Mouse (Mus musculus) spleen, embryonic (tissue): ENCODE measurements at regions not wholly inside any gene's neighbourhood (a gene's known extent, or its start where the extent isn't known, plus 50 kb on each side); places are given as distances from the start of the nearest gene placed in this dataset.
"Not testable (repeated sequence)": the region's sequence is repeated elsewhere in the genome, so short reads cannot be mapped to it uniquely, and the experiment has no call there.

Experiments
- CTCF ChIA-PET: fragments of 350-600 bp; sonication (Branson Sonifier 250); formaldehyde crosslinking; loops from one replicate; lab custom pipeline; 2022; lab: Charles Lee

DNA sequence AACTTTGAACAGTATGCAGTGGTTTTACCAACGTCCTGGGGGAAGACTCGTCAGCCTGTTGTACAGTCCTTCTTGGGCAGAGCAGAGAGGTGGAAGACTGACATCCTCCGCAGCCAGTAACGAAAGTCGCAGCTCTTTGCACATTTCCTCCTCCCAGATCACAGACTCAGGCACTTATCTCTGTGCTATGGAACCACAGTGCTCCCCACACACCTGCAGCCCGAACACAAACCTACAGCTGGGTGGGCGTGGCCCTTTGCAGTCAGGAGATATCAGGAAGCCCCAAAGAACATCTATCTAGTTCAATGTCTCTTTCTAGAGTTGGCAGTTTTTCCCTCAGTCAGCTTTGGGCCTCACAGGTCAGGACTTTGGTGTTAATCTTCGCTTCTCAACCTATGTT, 841.9 kb upstream of the Olfr1507 start:
- CTCF ChIA-PET = not testable (repeated sequence)

DNA sequence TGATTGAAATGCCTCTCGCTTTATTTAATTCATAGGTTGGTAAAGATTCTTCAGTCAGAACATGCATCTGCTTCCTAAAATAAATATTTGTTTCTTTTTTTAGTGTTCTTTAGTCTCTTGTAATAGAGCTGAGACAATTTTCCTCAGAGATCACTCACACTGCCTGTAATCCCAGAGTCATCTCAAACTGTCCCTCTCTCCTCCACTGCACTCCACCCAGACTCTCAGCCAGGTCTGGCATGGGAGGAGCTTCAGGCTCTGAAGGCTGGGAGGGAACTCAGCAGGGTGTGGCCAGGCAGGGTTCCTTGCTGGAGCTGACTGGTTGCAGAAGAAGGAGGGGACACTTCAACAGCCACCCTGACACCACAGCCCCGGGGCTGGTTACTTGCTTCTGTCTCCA, 841.2 kb upstream of the Olfr1507 start:
- CTCF ChIA-PET = not testable (repeated sequence)

DNA sequence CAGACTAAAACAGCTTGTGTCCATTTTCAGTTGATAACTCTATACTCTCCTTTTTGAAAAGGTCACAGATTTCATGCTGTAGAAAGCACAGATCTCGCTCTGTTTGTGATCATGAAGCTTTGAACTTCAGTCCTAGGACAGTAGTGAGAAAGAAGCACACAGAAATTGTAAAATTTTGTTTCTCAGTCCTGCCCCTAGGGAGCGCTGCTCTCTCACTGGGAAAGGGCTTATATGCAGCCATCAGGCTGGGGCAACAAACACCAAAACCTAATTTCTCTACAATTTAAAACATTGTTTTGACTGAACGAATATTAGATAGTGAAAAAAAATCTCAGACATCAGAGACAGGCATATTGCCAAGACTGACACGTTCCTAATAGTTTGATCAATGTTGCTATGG, 838.9 kb upstream of the Olfr1507 start:
- CTCF ChIA-PET = not testable (repeated sequence)

DNA sequence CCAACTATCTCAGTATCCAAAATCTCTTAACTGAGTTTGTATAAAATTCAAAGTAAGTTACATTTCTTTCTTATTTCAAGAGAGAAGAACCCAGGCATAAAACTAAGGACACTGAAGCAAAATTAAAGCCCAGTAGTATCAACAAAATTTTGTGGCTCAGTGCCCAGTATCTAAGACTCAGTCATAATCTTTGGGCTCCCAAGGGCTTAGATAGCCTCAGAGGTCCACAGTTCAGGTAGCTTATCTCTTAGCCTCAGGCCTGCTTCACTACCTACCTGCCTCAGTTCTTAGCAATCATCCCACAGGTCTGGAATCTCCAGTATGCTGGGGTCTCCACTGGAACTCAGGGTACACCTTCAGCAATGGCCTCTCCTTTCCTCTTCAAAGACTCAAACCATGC, 835.6 kb upstream of the Olfr1507 start:
- CTCF ChIA-PET = not testable (repeated sequence)

DNA sequence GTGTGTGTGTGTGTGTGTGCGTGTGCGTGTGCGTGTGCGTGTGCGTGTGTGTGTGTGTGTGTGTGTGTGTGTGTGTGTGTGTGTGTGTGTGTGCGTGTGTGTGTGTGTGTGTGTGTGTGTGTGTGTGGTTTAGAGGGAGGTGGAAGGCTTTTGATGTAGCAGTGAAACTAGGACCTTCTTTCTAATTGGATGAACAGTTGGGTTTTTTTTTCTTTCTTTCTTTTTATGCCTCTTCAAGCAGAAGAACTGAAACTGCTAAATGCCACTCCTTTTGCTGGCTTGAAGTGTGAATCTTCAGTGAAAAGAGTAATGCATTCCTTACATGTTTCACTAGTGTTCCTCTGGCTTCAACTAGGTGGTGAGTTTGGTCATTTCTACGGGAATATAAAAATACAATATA, 828.8 kb upstream of the Olfr1507 start:
- CTCF ChIA-PET = not testable (repeated sequence)

DNA sequence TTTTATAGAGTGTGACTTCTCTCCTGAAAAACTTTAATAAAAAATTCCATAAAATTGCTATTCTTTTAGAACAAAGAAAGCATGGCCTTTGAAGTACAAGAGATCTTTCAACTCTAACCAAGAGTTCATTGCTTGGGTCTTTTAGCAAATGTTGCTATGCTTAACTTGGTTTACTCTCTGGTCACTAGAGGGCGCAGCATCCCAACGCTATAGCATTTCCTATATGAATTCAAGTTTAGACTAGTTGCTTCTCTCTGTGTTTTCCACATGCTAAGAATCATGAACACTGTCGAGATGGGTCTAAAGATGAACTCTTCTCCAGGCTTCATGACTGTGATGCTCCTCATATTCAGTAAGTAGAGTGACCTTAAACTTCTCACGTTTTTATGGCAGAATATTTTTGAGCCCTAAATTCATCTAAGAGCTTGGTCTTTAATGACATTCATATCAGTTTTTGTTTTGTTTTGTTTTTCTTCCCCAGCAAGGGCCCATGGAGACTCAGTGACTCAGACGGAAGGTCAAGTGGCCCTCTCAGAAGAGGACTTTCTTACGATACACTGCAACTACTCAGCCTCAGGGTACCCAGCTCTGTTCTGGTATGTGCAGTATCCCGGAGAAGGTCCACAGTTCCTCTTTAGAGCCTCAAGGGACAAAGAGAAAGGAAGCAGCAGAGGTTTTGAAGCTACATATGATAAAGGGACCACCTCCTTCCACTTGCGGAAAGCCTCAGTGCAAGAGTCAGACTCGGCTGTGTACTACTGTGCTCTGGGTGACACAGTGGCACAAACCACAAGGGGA, 823.2 kb upstream of the Olfr1507 start:
- CTCF ChIA-PET = not testable (repeated sequence)

DNA sequence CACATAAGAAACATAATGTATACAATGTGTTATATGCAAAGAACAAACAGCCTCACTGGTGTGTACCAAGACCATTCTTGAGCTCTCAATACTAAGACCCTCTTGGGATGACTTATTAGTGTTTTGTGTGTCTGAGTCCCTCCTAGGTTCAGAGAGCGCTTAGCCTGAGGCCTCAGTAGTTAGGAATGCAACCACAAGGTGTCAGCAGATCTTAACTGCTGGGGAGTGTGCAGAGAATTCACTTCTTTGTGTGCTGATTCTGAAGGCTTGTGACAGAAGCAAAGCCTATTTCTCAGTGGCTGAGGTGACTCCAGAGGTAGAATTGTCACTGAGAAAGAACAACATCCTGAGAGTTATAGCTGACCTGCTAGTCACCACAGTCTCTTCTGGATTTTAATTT, 816.9 kb upstream of the Olfr1507 start:
- CTCF ChIA-PET = not testable (repeated sequence)

DNA sequence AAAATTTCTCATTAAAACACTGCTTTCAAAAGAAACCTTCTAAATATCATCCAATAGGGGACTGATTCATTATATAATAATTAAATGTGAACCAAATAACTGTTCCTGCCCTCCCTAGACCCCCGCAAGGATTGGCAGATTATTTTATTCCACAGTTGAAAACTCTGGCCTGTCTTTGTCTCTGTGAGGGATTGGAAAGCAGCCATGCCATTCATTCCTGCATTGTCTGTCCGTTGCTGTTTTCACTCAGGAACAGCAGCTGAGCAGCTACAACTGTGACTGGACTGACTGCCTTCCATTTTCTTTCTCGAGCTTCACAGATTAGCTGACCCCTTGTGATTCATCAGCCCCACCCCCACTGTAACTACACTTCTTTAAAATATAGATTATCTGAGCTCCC, 807.6 kb upstream of the Olfr1507 start:
- CTCF ChIA-PET = not testable (repeated sequence)

DNA sequence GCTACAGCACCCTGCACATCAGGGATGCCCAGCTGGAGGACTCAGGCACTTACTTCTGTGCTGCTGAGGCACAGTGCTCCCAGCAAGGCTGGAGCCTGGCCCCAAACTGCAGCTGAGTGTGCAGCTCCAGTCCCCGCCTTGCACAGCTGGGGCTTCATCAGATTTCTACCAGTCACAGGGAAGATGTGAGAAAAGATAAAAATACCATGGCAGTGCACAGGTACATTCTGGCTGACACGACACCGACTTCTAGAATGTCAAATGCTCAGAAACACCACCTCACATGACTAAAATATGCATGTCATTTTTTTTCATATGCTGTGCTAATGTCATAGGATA, 806.9 kb upstream of the Olfr1507 start:
- CTCF ChIA-PET = not testable (repeated sequence)

DNA sequence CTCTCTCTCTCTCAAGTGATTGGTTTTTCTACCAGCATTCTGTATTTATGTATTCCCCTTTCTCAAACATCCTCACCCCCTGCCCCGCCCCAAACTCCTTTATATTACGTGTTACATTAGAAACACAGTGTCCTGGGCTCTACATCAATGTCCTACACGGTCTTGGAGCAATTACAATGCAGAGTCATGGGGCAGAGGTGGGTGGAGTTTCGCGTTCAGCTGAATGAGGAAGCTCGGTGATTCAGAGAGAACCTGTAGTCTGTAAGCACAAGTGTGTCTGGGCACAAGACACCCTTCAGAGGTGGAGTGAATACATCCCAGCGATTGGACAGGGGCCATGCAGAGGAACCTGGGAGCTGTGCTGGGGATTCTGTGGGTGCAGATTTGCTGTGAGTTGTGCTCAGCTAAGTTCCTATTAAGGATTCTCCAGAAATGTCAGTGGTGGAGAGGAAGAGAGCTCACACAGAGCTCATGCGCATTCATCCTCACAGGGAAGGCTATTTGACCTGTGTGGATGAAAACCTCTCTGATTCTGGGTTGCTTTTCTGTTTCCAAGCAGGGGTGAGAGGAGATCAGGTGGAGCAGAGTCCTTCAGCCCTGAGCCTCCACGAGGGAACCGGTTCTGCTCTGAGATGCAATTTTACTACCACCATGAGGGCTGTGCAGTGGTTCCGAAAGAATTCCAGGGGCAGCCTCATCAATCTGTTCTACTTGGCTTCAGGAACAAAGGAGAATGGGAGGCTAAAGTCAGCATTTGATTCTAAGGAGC, 806.4 kb upstream of the Olfr1507 start:
- CTCF ChIA-PET = not testable (repeated sequence)

DNA sequence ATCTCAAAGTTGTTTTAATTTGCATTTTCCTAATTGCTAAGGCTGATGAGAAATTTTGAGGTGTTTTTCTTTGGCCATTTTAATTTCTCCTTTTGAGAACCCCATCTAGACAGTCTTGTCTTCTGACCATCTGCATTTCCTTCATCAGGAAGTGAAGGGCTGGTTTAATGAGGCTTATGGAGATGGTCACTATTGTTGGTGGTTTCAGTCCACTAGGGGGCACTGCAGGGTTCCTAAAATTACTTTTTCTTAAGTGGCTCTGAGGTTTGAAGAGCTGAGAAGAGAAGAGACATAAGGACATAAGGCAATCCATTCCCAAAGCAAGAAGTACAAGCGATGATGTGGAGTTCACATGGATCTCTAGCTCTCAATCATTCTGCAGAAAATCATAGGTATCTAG, 805.6 kb upstream of the Olfr1507 start:
- CTCF ChIA-PET = not testable (repeated sequence)

DNA sequence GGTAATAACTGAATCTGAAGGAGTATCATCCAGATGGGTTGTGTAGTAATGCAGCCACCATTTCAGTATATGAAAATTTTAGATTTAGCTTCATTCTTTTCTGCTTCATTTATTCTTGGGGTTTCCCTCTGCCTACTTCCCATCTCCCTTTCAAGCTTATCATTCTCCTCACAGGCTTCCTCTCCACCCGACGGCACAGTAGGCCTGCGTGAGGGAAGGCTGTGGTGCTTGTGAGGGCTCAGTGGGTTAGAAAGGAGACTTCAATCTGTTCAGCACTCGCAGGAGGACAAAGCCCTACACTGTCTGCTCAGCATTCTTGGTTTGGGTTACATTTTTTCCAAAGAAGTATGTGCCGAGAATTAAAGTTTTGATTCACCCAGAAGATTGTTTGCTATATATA, 804.2 kb upstream of the Olfr1507 start:
- CTCF ChIA-PET = not testable (repeated sequence)

DNA sequence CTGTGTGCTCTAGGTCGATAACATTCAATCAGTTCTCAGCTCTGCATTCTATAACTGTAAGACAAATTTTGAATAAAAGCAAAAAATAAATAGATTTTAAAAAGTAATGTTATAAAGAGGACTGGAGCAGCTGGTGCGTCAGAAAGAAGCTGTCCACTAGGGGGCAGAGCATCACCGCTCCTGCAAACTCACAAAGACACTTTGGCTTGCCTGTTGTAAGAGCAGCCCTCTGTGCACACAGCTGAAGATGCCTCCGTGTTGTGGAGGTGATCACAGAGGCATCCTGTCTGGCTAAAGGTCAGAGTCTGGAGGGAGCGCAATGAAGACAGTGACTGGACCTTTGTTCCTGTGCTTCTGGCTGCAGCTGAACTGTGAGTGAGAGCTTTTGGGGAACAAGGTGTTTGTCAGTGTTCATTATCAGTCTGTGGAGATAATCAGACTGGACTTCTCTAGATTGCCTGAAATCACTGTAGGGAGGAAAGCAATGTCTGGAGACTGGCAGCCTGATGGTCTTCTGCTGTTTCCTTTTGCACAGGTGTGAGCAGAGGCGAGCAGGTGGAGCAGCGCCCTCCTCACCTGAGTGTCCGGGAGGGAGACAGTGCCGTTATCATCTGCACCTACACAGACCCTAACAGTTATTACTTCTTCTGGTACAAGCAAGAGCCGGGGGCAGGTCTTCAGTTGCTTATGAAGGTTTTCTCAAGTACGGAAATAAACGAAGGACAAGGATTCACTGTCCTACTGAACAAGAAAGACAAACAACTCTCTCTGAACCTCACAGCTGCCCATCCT, 788.0 kb upstream of the Olfr1507 start:
- CTCF ChIA-PET = not testable (repeated sequence)

DNA sequence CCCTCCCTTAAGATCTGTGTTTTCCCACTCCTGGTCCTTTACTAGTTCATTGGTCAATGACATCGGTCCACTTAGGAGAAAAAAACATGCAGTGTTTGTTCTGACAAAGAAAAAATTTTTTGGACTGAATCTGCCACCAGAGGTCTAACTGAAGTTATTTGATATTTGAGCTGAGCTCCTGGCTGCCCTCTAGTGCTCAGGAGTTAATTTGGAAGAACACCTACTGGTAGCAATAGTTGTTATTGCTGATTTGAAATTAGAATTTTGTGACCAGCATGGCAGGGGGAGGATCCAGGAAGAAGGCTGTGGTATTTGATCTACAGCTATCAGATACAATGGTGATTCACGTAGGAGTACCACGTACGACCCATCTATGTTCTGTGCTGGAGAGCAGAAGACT, 777.7 kb upstream of the Olfr1507 start:
- CTCF ChIA-PET = not testable (repeated sequence)

DNA sequence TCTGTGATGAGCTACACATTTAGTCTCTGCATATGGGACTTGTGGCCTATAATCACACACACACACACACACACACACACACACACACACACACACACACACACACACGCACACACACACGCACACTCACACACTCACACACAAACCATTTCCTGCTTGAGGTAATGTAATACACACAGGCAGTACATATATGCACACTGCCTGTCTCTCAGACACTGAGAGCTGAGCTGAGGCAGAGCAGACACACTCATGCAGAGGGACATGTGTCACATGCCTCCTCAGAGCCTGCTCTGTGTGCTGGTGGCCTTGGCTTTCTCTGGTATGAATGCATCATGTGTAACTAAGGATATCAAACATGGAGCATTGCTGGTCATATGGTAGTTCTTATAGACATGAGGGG, 772.1 kb upstream of the Olfr1507 start:
- CTCF ChIA-PET = not testable (repeated sequence)

DNA sequence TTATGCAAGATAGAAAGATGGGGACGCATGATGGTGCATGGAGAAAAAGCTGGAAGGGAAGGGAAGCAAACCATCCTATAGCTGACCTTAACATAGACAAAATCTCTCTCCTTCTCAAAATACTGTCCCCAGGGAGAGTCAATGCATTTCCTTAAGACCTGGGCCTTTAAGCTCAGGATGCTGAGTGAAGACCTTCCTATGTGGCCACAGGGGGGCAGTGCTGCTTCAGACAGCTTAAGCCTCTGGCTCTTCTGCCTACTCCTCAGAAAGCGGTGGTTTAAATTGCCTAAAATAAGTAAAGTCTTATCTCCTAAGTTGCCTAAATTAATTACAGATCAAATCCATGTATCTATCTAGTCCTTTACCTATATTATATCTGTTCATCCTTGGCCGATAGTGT, 760.4 kb upstream of the Olfr1507 start:
- CTCF ChIA-PET = not testable (repeated sequence)

DNA sequence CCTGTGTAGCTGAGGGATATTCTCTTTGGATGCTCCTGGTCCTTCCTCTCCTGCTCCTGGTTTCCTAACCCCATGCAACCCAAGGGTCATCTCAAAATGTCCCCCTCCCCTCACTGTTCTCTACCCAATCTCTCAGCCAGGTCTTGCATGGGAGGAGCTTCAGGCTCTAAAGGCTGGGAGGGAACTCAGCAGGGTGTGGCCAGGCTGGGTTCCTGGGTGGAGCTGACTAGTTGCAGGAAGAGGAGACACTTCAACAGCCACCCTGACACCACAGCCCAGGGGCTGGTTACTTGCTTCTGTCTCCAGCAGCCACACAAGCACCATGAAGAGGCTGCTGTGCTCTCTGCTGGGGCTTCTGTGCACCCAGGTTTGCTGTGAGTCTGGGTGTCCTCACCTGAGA, 757.9 kb upstream of the Olfr1507 start:
- CTCF ChIA-PET = not testable (repeated sequence)

DNA sequence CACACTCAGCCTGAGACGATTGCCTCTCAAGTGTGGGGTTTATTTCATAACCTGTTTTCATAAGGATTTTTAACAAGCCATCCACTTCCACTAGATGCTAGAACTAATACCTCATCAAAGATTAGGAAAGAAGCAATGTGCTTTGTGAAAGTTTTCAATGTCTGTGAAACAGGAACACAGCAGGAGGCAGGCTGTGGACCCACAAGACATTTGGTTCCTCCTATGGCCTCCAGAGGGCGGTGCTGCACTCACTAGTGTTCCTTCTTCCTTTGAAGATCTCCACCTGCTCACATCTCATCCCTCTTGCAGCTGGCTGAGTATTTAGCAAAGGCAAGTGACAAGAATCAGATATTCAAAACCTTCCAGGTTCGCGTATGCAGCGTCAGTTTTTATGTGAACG, 735.6 kb upstream of the Olfr1507 start:
- CTCF ChIA-PET = not testable (repeated sequence)

DNA sequence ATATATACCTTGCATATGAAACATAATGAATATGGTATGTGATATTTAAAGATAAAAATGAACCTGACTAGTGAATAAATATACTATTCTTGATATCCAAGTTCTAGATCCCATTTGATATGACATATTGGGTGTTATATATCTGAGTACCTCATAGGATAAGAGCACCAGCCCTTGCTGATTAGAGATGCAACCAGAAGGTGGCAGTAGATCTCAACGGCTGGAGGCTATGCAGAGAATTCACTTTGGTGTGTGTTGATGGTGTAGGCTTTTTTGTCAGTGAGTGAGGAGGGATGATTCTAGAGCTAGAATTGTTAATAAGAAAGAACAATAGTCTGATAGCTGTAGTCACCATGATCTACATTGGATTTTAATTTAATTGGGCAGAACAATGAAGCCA, 729.2 kb upstream of the Olfr1507 start:
- CTCF ChIA-PET = not testable (repeated sequence)

DNA sequence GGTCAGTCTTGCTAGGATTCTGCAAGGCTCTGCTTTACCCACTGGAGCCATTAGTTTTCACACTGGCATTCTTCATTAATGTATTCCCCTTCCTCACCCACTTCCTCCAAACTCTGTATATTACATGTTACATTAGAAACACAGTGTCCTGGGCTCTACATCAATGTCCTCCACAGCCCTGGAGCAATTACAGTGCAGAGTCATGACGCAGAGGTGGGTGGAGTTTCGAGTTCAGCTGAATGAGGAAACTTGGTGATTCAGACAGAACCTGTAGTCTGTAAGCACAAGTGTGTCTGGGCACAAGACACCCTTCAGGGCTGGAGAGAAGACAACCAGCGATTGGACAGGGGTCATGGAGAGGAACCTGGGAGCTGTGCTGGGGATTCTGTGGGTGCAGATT, 715.0 kb upstream of the Olfr1507 start:
- CTCF ChIA-PET = not testable (repeated sequence)

DNA sequence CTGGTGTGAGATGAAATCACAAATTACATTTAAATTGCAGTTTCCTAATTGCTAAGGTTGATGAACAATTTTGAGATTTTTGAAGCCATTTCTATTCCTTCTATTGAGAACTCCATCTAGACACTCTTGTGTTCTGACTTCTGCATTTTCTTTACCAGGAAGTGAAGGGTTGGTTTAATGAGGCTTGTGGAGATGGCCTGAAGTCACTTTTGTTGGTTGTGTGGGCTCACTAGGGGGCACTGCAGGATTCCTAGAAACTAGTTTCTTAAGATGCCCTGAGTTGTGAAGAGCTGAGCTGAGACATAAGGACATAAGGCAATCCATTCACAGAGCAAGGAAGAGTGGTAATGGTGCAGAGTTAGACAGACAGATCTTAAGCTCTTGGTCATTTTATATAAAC, 713.7 kb upstream of the Olfr1507 start:
- CTCF ChIA-PET = not testable (repeated sequence)

DNA sequence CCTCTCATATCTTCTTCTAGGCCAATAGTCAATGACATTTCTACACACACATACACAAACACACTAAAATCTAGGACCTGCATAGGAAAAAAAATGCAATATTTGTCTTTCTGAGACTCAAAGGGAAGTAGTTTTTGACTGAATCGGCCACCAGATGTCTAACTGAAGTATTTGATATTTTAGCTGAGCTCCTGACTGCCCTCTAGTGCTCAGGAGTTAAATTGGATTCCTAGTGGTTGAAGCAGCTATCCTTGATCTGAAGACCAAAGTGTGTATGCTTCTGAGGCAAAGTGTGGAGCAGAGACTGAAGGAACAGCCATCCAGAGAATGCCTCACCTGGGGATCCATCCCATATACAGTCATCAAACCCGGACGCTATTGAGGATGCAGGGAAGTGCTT, 695.4 kb upstream of the Olfr1507 start:
- CTCF ChIA-PET = not testable (repeated sequence)

DNA sequence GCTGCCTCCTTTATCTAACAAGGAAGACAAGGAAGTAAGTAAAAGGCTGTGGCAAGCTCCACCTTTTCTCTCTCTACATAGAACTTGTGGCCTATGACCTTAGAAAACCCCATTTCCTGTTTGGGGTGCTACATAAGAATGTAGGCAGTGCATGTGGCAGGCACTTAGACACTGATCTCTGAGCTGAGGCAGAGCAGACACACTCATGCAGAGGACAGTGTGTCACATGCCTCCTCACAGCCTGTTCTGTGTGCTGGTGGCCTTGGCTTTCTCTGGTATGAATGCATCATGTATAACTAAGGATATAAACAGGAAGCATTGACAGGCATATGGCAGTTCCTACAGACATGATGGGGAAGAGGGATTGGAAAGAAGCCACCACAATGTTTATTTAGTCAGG, 678.5 kb upstream of the Olfr1507 start:
- CTCF ChIA-PET = not testable (repeated sequence)
